Mouse (Mus musculus): ENCODE data around the gene Phyhd1. TPM values are rescaled to one million over a fixed set of nuclear protein-coding genes. Genes with fewer than 3 reads are reported as not detected.

The Phyhd1 gene
- polyA plus RNA-seq (2012; rRNA removed), result 32.2 and 34.1 TPM in 2 replicates

GRCm38 (mm10) chr2:30265767-30266253, at the start of gene Phyhd1:
Phyhd1 (plus strand) TSS chr2:30266203.
- Histone ChIP-seq H3K27ac (ENCODE audit: insufficient read depth, low read length) (peak within 1 kb of the TSS; percentile 91), H3K4me1 (ENCODE audit: control insufficient read depth, insufficient read depth, low read length) (peaks cover 6% of the 10 kb centered on the region), H3K4me3 (ENCODE audit: insufficient read depth, low read length) (no peak within 1 kb of the TSS)
- no peak for TF ChIP-seq POLR2A (IDR thresholded peaks at IDR 0.05; ENCODE audit: extremely low read depth, insufficient read depth, low read length)
- no peak for TF ChIP-seq CTCF (IDR thresholded peaks at IDR 0.05; ENCODE audit: extremely low read depth, insufficient read depth, low read length)

DNA sequence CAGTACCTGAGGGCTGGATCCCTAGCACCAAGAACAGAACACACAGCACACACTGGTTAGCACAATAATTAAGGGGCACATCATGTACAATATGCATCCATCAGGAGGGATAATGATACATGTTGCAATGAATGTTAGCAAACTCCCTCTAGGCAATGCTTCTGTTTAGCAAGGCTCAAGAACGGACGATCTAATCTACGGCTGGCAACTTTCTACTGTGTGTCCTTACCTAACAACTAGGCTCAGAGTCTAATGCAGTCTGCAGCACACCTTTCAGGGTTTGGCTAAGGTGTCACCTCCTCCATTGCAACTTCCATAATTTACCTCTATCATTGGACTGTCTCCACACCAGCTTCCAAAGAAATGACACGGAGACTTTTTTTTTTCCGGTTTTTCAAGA, 49.7 kb upstream of the Phyhd1 start:
- no peak overlapping the region for H3K4me3 ChIP-seq (ENCODE audit: insufficient read depth, low read length)
- TF ChIP-seq POLR2A (IDR thresholded peaks at IDR 0.05; ENCODE audit: extremely low read depth, insufficient read depth, low read length) (no peak), CTCF (IDR thresholded peaks at IDR 0.05; ENCODE audit: extremely low read depth, insufficient read depth, low read length) (no peak)

GRCm38 (mm10) chr2:30235593-30235992, 30.4 kb upstream of the Phyhd1 start:
- Histone ChIP-seq H3K4me3 (ENCODE audit: insufficient read depth, low read length) (no peak overlapping the region), H3K27ac (ENCODE audit: insufficient read depth, low read length) (no peak overlapping the region), H3K4me1 (ENCODE audit: control insufficient read depth, insufficient read depth, low read length) (peaks cover 8% of the 10 kb centered on the region)
- no peak for TF ChIP-seq CTCF (IDR thresholded peaks at IDR 0.05; ENCODE audit: extremely low read depth, insufficient read depth, low read length)
- no peak for TF ChIP-seq POLR2A (IDR thresholded peaks at IDR 0.05; ENCODE audit: extremely low read depth, insufficient read depth, low read length)

More for the DNA sequence above, 49.7 kb upstream of the Phyhd1 start:
- Histone ChIP-seq H3K27ac (ENCODE audit: insufficient read depth, low read length) (no peak overlapping the region), H3K4me1 (ENCODE audit: control insufficient read depth, insufficient read depth, low read length) (no peaks in the 10 kb centered on the region)

- Histone ChIP-seq H3K27ac (ENCODE audit: insufficient read depth, low read length) (peak overlapping the region; percentile 73; the same call in 1 of the 2 replicates), H3K4me3 (ENCODE audit: insufficient read depth, low read length) (peak overlapping the region; percentile 93), H3K4me1 (ENCODE audit: control insufficient read depth, insufficient read depth, low read length) (peaks cover 8% of the 10 kb centered on the region)
- no peak for TF ChIP-seq CTCF (IDR thresholded peaks at IDR 0.05; ENCODE audit: extremely low read depth, insufficient read depth, low read length)
- no peak for TF ChIP-seq POLR2A (IDR thresholded peaks at IDR 0.05; ENCODE audit: extremely low read depth, insufficient read depth, low read length)
Measured at GRCm38 (mm10) chr2:30236426-30237198, 29.4 kb upstream of the Phyhd1 start.

- TF ChIP-seq CTCF (IDR thresholded peaks at IDR 0.05; ENCODE audit: extremely low read depth, insufficient read depth, low read length), result no peak
- peak; percentile 68 for TF ChIP-seq POLR2A (IDR thresholded peaks at IDR 0.05; ENCODE audit: extremely low read depth, insufficient read depth, low read length)
- peak within 1 kb of the TSS; percentile 81 for H3K27ac ChIP-seq (ENCODE audit: insufficient read depth, low read length)
- H3K4me1 ChIP-seq (ENCODE audit: control insufficient read depth, insufficient read depth, low read length), result peaks cover 8% of the 10 kb centered on the region
- peak within 1 kb of the TSS; percentile 93 for H3K4me3 ChIP-seq (ENCODE audit: insufficient read depth, low read length)
Measured at GRCm38 (mm10) chr2:30237199-30237880, 28.7 kb upstream of the Phyhd1 start, which contains the start of gene Lrrc8a. Lrrc8a (plus strand) TSS chr2:30237715.

GRCm38 (mm10) chr2:30237881-30238280, 28.1 kb upstream of the Phyhd1 start:
- TF ChIP-seq CTCF (IDR thresholded peaks at IDR 0.05; ENCODE audit: extremely low read depth, insufficient read depth, low read length), result no peak
- no peak for TF ChIP-seq POLR2A (IDR thresholded peaks at IDR 0.05; ENCODE audit: extremely low read depth, insufficient read depth, low read length)
- Histone ChIP-seq H3K4me1 (ENCODE audit: control insufficient read depth, insufficient read depth, low read length) (peaks cover 8% of the 10 kb centered on the region), H3K4me3 (ENCODE audit: insufficient read depth, low read length) (peak overlapping the region; percentile 93), H3K27ac (ENCODE audit: insufficient read depth, low read length) (peak overlapping the region; percentile 81)

DNA sequence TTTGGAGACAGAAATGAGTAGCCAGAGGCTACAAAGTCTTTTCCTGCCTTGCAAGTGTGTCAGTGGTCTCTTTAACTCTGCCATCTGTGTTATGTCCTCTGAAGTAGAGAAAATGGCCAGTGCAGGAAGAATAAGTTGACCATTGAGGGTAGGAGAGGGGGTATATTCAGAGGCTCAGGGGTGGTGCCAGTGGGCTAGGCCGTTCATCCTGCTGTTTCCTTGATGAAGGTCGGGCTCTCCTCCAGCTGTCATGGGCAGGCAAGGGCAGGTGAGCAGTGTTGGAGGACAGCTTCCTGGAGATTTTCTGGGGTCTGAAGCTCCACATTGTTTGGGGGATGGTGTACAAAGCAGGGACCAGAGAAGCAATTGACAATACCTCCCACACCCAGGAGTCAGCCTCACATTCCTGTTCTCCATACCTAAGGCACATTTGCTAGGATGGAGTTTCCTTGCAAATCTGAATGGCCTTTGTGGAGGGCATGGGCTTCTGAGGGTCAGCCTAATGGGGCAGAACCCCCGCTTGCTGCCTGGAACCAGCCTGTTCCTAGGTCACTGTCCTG, 27.0 kb upstream of the Phyhd1 start:
- Histone ChIP-seq H3K4me3 (ENCODE audit: insufficient read depth, low read length) (peak overlapping the region; percentile 93), H3K4me1 (ENCODE audit: control insufficient read depth, insufficient read depth, low read length) (peaks cover 8% of the 10 kb centered on the region), H3K27ac (ENCODE audit: insufficient read depth, low read length) (peak overlapping the region; percentile 81; the same call in 1 of the 2 replicates)
- TF ChIP-seq POLR2A (IDR thresholded peaks at IDR 0.05; ENCODE audit: extremely low read depth, insufficient read depth, low read length) (no peak), CTCF (IDR thresholded peaks at IDR 0.05; ENCODE audit: extremely low read depth, insufficient read depth, low read length) (no peak)

DNA sequence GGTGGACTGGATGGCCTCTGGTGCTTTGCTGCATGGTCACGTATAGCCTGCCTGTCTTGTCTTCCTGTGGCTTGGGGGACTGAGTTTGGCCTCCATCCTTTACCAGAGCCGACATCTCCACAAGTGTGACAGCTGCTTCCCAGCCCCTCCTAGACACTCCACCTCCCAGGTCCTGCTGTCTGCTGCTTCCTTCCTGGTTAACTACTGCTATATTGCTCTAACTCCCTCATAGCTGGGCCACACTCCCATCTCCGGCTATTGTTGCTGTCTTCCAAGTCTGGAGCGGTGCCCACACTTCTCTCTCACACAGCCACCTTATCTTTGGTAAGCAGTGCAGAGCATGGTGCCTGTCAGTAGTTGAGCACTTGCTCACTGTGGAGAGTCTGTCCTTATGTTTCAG, 26.2 kb upstream of the Phyhd1 start:
- TF ChIP-seq CTCF (IDR thresholded peaks at IDR 0.05; ENCODE audit: extremely low read depth, insufficient read depth, low read length), result no peak
- TF ChIP-seq POLR2A (IDR thresholded peaks at IDR 0.05; ENCODE audit: extremely low read depth, insufficient read depth, low read length), result no peak
- Histone ChIP-seq H3K4me3 (ENCODE audit: insufficient read depth, low read length) (no peak overlapping the region; the same call in 1 of the 2 replicates), H3K4me1 (ENCODE audit: control insufficient read depth, insufficient read depth, low read length) (peaks cover 8% of the 10 kb centered on the region), H3K27ac (ENCODE audit: insufficient read depth, low read length) (no peak overlapping the region)

DNA sequence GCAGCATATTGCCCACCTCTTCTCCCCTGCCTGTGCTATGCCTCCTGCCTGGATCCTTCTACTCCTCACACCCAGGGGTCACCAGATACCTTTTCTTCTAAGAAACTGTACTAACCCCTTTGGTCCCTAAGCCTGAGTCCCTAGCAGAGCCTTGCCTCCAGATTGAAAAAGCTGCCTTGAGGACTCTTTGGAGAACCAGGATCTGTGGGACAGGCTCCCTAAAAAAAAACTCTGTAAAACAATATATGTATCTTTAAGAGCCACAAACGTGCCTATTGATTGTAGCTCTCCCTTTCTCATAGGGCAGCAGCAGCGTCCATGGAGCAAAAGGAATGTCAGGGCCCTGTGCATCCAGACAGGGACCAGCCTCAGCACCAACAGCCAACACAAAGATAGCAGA, 25.7 kb upstream of the Phyhd1 start, which contains the start of gene Gm28035:
Gene Gm28035 (plus strand): TSS at position 301 of the 400 bp plus-strand sequence.
- Histone ChIP-seq H3K27ac (ENCODE audit: insufficient read depth, low read length) (no peak within 1 kb of the TSS), H3K4me1 (ENCODE audit: control insufficient read depth, insufficient read depth, low read length) (peaks cover 8% of the 10 kb centered on the region), H3K4me3 (ENCODE audit: insufficient read depth, low read length) (peak within 1 kb of the TSS; percentile 93; the same call in 1 of the 2 replicates)
- TF ChIP-seq POLR2A (IDR thresholded peaks at IDR 0.05; ENCODE audit: extremely low read depth, insufficient read depth, low read length) (no peak), CTCF (IDR thresholded peaks at IDR 0.05; ENCODE audit: extremely low read depth, insufficient read depth, low read length) (no peak)
